Mouse (Mus musculus) left cerebral cortex, postnatal 14 days (tissue): Measurements from ENCODE around the gene Mms19. TPM values are rescaled to one million over a fixed set of nuclear protein-coding genes. Genes with fewer than 3 reads are reported as not detected.

Experiments used
- DNase-seq, 2 experiments: peaks; one replicate each; pipeline ENCODE4 v3.0.0; 2021 to 2022; ENCODE audit warnings: low spot score in 2 of 2, mixed read lengths in 1 of 2
- intact Hi-C: fragments of 180-260 bp; cut with DNase I; formaldehyde crosslinking; loops from one replicate; pipeline ENCODE4 v1.15.1; 2025
- total RNA-seq, 2 experiments: library from RNA; stranded (reverse); gene quantifications; 2 replicates each; pipeline ENCODE4 v1.2.3; 2021

Mms19 gene
- total RNA-seq, 2 experiments from 2014 or later: 26.7 to 35.6 TPM

DNA sequence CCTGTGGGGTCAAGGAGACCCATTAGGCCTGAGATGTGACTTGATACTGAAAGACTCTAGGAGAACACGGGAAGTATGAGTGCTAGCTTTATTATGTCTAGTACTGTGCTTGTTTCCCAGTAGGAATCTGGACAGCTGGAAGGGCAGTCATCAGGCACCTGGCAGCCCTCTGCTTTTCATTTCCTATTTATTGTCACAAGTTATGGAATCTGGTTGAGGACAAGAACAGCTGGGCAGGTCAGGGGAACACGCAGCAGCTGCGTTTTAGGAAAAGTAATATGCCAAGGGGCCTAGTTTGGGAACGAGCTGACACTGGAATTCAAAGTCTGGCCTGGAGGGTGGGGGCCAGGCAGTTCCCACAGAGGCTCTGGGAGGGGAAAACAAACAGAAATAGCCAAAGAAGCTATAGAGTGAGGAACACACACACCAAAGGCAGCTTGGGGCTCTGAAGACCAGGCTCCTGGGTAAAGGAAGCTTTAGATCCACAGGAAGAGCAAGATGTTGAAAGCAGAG lies 19.5 kb upstream of the Mms19 start:
- no peak for DNase-seq
- intact Hi-C loops: no loop called here

DNA sequence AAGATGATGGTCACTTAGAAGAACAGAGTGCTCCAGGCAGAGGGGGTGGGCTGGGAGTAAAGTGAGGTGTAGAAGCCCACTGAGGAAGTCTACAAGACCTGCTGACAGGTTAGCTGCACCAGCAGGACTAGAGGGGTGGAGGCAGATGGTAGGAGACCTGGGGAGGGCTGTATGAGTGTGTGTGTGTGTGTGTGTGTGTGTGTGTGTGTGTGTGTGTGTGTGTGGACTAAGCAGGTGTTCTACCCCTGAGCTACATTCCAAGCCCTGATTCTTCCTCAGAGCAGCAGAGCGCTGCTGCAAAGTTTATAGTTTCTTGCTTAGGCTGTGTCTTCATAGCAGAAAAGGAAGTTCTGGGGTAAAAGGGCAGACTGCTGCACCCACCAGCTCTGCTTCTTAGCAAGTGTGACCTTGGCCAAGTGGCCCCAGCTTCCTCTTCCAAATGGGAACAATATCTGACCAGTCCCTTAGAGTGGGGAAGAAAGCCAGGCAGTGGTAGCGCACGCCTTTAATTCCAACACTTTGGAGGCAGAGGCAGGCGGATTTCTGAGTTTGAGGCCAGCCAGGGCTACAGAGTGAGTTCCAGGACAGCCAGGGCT lies 18.8 kb upstream of the Mms19 start:
- no peak for DNase-seq
- intact Hi-C loops: no loop called here

DNA sequence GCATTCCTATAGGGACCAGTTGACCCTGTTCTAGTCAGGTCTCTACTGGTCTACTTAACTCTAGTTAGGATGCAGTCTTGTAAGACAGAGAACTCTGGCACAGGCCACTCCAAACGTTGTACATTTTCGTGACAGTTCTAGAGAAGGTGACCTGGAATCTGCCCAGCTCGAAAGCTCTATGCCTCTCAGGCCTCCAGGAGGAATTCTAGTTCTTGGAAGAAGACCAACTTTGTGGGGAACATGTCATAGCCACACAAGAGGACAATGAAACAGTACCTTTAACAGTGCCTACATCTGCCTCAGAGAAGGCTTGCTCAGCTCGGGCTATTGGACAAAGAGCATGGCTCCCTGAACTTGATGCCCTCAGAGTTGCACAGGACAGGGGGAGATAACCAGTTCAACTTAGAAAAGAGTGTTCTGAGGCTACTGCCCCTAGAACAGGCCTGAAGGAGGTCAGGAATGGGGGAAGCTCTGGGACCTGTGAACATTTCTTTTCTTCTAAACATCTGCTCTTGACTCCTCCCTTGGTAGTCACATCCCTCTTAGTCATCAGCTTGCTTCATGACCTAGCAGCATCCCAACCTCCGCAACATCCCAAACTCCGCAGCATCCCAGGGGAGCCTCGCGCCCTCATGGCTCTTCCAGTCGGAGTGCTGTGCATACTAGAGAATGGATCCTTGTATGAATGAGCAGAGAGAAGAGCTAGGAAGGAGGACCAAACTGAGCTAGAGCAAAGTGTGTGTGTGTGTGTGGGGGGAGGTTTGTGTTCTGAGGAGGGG lies 18.0 kb upstream of the Mms19 start:
- intact Hi-C loops: no loop called here
- no peak for DNase-seq

DNA sequence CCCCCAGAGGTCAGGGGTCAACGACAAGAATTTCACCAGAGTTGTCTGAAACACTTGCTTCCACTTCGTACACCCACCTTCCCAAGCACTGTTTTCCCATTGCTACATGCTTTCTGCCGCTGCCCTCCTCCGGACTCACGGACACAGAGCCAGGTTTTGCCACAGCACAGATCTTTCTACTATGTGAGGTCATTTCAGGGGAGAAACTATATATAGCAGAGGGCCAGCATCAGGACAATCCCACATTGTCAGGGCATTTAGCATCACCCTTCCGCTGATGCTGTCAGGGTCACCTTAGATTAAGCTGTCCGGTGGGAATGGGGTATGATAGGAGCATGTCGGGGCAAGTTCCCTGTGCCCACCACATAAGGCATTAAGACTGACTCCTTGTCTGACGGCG lies 16.1 kb upstream of the Mms19 start:
- DNase-seq: no peak
- intact Hi-C loops: no loop called here

DNA sequence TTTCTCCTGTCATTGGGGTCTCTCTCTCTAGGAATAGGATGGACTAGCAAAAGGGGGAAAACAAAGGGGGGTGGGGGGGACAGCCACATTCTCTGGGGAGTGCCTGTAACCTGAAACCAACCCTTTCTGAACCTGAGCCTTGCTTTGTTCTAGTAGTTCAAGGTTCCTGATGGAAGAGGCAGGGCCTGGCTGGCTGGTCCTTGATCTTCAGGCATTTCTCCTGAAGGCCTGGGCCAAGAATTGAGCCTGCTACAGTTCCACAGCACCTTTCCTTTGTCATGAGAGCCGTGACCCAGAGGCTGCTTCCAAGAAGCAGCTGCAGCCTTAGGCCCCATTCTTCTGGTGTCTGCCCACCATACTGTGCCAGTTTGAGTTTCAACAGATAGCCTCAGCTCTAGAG lies 14.5 kb upstream of the Mms19 start:
- DNase-seq: no peak
- intact Hi-C loops: no loop called here

DNA sequence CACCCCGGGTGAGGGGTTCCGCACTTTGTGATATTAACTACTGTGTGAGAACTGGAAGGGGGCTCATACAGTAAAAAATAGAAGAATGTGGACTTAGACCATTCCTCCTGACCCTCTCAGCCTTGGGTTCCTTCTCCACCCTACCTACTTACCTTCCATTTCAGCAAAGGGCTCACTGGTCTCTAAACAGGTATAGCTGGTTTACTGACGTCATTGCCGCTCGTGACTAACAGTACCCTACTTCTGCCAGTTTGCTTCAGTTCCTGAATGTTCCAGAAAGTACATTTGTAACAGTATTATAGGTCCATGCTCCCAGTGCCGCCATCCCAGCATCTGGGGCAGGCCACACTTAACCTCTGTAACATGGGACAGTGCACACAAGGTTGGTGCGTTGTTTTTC lies 13.1 kb upstream of the Mms19 start:
- intact Hi-C loops: no loop called here

DNA sequence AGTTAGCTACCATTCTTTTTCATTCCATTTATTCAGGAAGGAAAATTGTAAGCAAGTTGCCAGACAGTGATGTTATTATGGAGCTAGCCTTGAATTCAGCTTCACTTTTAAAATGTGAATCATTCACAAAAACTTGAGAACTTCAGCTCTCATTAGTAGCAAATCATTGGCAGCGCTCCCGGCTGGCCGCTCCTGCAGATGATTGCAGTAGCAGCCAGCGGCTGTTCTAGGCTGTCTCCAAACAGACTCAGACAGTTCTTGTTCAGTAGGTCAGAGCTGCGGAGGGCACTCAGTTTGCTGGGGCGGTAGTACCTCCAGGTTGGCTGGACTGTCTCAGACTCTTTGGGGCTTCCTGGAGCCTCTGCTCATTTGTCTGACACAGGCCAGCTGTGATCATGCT lies 12.5 kb upstream of the Mms19 start:
- DNase-seq: peak; percentile 84 to 85
- intact Hi-C loops: no loop called here

More for the DNA sequence above, 13.1 kb upstream of the Mms19 start:
- no peak for DNase-seq

DNA sequence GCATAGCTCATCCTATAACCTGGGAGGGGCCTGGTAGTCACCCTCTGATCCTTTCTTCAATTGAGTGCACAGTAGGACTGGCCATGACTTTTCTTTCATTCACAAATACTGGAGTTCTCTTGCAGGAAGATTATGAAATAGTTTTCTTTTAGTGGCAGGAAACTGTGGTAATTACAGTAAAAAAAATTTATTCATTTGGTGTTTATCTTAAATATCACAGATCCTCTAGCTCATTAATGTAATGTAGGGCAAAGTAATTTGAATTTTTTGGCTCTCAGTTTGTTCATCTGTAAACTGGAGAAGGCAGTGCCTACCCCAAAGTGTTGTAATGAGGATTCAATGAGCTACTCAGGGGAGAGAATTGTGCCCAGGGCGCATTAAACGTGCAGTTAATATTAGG lies 12.0 kb upstream of the Mms19 start:
- no peak for DNase-seq
- intact Hi-C loops: no loop called here

DNA sequence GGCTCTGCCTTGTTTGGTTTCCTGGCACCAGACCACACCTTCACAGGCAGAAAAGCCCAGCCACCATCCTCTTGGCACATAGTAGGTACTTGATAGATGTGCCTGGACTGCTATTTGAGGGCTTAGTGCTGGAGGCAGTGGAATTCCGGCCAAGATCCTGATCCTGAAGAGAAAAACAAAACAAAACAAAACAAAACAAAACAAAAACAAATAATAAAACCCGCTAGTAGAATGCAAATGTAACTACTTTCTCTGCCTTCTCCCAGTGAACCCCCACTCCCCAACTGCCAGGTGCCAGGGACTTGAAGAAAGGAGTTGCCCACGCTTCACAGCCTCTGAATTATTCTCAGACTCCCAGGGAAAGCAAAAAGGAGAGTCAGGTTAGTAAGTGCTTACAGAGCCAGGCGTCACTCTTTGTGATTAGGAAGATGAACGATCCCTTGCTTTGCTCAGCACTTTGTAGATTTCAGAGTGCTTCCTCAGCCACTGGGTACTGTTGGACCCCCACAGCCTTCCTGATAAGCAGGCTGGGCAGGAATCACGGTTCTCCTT lies 11.0 kb upstream of the Mms19 start:
- DNase-seq: no peak
- intact Hi-C loops: no loop called here

DNA sequence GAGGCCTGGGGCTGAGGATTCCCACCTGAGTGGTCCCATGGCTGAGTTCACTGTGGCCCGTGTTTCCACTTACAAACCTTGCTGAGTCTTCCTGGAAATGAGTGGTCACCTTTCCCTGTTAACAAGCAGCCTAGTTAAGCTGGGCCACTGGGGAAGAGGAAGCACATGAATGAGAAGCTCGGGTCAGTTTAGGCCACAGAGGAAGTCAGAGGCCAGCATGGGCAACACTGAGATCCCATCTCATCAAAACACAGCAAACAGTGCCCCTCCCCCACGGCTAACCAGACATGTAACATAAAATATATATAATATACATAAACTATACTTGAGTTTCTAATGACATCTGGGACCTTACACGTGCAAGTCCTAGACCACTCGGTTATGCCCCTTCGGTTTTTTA lies 8.9 kb upstream of the Mms19 start:
- no peak for DNase-seq
- intact Hi-C loops: no loop called here

DNA sequence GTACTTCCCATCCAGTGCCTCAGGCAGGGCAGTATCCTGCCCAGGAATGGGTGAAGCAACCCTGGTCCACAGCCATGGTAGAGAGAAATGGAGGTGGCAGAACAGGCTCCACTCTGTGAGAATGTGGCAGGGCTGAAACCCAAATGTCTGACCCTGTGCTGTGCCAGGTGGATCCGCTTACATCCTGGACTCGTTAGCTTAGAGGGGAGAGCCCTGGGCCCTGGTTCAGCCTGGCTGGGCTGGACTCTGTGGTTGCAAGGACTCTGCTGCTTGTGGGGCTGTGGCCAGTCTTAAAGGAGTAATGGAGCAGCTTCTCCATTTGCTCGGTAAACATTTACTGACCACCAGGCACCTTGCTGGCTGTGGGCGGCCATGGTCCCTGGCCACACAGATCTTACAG lies 6.2 kb upstream of the Mms19 start:
- intact Hi-C loops: no loop called here

DNA sequence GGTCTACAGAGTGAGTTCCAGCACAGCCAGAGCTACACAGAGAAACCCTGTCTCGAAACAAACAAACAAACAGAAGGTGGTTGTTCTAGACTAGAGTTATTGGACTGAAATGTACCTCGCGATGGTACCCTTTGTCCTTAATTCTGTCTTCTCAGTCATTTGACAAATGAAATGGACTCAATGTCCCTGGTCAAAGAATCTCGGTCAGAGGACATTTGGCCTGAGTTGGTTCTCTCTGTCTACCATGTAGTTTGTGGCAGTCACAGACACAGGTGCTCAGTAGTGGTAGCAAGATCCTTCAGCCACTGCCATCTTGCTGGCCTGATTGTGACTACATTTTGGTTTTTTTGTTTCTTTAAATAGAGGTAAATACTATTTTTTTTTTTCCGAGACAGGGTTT lies 5.0 kb upstream of the Mms19 start:
- intact Hi-C loops: no loop called here
- DNase-seq: no peak

More for the DNA sequence above, 6.2 kb upstream of the Mms19 start:
- DNase-seq: no peak

DNA sequence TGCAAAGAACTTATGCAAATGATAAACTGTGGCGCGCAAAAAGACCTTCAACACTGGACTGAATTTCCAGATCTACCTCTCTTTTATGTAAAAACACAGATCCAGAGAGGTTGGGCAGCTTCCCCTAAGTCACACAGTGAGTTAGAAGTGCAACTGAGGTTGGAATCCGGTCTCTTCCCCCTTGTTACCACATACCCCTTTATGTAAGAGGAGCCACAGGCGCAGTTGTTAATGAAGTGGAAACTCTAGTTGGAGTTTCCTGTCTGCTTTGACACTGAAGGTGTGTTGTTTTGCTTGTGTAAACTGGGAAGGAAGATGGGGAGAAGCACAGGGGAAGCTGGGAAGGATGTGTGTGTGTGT lies 1.8 kb upstream of the Mms19 start:
- intact Hi-C loops: loop anchor here (5.0 kb wide), 1 partner anchor 35 kb away; no protein-coding TSS in a partner anchor
- DNase-seq: no peak

DNA sequence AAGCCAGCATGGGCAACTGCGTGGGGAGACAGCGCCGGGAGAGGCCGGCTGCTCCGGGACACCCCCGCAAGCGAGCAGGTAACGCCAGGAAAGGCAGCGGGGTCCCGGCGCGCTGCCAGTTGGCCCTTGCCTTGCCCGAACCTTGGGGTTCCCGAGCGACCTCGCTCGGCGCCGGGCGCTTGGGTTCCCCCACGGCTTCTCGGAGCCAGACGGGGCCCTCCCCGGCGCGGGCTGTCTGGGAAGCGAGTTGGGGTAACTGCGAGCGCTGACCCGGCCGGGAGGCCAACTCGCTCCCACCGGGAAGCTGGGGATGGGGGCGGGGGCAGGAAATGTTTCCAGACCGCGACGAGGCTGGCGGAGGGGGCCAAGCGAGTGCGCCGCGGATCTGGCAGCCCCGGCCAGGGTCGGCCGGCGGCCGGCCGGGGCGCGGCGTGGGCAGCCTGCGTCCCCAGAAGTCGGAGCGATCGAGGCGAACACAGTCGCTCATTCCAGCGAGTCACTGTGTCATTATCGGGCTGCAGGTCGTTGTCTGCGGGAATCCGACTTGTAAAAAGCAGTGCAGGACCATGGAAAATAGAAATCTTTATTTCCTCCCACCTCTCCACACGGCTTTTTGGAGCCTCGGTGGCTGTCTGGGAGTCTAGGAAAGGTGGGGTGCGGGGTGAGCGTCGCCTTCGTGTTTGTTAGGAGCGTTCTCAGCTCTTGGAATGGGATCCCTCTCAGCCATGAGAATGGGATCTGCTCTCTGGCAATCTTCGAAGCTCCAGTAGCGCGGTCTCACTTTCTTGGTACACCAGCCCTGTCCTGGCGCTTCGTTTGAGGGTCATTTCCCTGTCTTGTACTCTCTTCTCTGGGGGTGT lies 1.2 kb upstream of the Mms19 start:
- intact Hi-C loops: loop anchor here (5.0 kb wide), 1 partner anchor 35 kb away; no protein-coding TSS in a partner anchor
- peak in 1 of 2 experiments; percentile 30 for DNase-seq

DNA sequence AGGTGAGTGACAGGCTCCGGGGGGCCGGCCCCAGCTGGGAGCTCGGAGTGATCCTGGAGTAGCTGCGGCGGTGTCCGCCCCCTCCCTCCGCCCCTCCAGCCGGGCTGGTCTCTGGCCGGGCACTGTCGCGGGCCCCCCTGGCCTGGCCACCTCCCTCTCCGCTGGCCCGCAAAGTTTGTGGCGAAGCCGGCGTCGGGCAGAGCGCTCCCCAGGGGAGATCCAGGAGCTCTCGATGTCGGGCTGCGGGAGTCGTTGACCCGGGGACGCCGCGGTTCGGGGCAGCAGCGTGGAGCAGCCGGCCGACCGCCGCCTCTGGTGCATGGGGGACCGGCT lies 604 bp upstream of the Mms19 start, which contains the start of gene Ubtd1:
Ubtd1 (plus strand) TSS at position 169 of the 333 bp plus-strand sequence.
- intact Hi-C loops: loop anchor here (5.0 kb wide), 1 partner anchor 36 kb away; no protein-coding TSS in a partner anchor
- no peak for DNase-seq

DNA sequence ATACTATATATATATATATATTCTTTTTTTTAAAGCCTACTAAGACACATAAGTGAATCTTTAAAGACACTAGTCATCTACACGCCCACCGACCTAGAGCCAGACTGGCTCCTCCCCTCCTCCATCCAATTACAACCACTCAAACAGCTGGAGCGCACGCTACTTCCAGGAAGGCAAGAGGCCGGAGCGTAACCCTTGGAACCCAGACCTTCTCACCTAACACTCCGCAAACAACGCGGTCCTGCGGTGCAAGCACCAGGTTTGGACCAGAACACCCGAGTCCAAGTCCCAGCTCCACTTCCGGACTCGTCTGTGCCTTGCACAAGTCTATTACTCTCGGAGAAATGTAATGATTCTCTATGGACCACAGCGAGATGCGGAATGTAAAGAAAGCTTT lies 537 bp downstream of the Mms19 start:
- DNase-seq: peak in 1 of 2 experiments; percentile 33
- intact Hi-C loops: loop anchor here (5.0 kb wide), 1 partner anchor 37 kb away; no protein-coding TSS in a partner anchor

DNA sequence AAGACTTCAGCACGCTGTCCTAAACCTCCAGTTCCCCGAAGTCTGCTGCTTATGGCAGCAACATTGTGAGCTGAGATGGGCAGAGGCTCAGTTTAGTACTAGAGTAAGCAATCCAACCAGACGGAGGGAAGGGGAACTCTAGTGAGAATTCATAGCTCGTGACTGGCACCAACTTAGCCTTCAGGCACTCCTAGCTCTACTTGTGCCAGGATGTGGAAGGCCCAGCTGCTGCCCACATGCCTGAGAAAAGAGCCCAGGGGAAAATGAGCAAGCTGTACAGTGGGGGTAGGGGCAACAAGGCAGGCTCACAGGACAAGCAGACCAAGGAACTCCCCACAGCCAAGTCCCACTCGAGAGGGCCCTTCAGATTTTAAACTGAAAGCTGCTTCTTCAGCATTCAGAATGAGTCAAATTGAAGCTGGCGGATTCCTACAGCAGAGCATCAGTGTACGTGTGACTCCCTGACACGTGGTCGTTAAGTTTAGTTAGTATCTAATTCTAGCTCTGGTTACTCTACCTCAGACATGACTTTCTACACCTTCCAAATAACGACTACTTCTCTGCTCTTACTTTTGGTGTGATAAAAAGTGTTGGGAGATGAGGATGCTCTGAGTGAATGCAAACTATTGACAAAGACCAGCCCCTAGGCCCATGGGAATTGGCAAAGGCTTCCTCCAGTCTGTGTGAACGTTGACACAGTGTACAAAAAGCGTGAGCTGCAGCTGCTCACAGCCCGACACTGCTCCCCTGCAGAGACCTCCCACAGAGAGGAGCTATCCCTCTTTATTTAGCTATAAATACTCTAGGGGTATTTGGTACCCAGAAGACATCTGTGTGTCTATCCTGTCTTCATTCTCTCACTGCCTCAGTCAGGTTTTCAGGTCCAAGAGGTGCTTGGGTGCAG lies 6.8 kb downstream of the Mms19 start:
- intact Hi-C loops: no loop called here

DNA sequence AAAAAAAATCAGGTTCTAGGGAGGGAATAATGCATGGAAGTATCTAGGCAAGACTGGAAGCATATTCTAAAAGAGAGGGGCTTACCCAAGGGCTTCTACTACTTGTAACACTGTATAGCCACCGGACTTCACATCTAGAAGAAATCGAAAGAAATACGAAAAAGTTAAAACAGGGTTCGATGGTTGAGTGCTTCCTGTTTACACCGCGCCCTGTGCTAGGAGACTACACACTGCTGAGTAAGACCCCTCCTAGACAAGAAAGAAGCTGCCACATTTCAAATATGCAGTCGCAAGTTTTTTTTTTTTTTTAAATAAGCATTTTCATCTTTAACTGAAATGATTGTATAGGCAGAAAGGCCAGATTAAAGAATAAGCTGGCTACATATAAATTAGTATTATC lies 11.3 kb downstream of the Mms19 start:
- intact Hi-C loops: no loop called here
- DNase-seq: no peak

More for the DNA sequence above, 6.8 kb downstream of the Mms19 start:
- DNase-seq: peak; percentile 48 to 76

DNA sequence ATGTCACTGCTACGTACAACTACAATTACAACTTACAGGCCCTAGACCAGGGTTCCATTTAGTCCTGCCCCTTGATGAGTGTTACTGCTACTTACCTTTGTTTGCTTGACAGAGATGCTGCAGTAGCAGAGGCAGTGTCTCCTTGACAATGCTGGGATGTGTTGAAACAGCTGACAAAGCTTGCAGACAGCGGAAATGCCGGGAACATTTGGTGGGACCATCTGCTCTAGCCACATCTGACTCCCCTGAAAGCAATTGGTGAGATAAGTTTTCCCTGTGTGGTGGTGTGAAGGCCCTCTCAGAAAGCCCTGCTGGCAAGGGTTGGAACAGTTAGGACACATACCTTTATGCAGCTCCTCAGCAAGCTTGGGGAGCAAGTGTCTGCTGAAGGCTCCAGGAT lies 27.4 kb downstream of the Mms19 start:
- peak; percentile 18 to 24 for DNase-seq
- intact Hi-C loops: loop anchor here (5.0 kb wide), 1 partner anchor 74 kb away; no protein-coding TSS in a partner anchor
